Mouse (Mus musculus) CH12.LX (cell line): ENCODE measurements at regions not wholly inside any gene's neighbourhood (a gene's known extent, or its start where the extent isn't known, plus 50 kb on each side); places are given as distances from the start of the nearest gene placed in this dataset.

ENCODE experiments used
- DNase-seq: peaks from one replicate; pipeline ENCODE4 v3.0.0-alpha.2; 2013; ENCODE audit errors: extremely low read depth
- H3K27ac ChIP-seq: 2 replicates; pipeline ENCODE4 v1.5.1; 2012; ENCODE audit warnings: low read depth, mild to moderate bottlenecking, control low read depth, moderate library complexity; ENCODE audit not compliant: insufficient read depth
- H3K27me3 ChIP-seq: replicated peaks from 2 replicates; pipeline ENCODE3; 2012; ENCODE audit warnings: inconsistent platforms
- H3K36me3 ChIP-seq, 2 experiments: replicated peaks in 1 of 2; 2 replicates each; pipeline versions ENCODE3 to v1.6.1; 2012; ENCODE audit warnings: inconsistent platforms in 1 of 2, low read length in 1 of 2, mild to moderate bottlenecking in 1 of 2, mixed read lengths in 1 of 2, moderate library complexity in 1 of 2; ENCODE audit not compliant: control insufficient read depth in 1 of 2, insufficient read depth in 1 of 2
- H3K4me1 ChIP-seq, 2 experiments: 2 replicates each; pipeline ENCODE4 v1.6.1; 2012; ENCODE audit warnings: inconsistent platforms in 1 of 2, moderate library complexity in 1 of 2; ENCODE audit not compliant: insufficient read depth in 2 of 2, control insufficient read depth in 1 of 2
- H3K4me2 ChIP-seq: 2 replicates; pipeline ENCODE4 v1.6.1; 2012; ENCODE audit warnings: low read depth, mild to moderate bottlenecking, control low read depth; ENCODE audit not compliant: poor library complexity, insufficient read depth, severe bottlenecking
- H3K4me3 ChIP-seq, 3 experiments: fragments of 150-350 bp in 1 of 3; sonication (generic) in 1 of 3; replicated peaks in 1 of 3; 2 replicates each; pipeline versions ENCODE3 to v1.5.1; 2011 to 2012; ENCODE audit warnings: low read depth in 2 of 3, low read length in 2 of 3, mild to moderate bottlenecking in 2 of 3, moderate library complexity in 2 of 3, control low read depth in 1 of 3, improper control_type of control experiment in 1 of 3, inconsistent platforms in 1 of 3, mixed read lengths in 1 of 3; ENCODE audit not compliant: poor library complexity in 1 of 3
- H3K79me2 ChIP-seq: replicated peaks from 2 replicates; pipeline ENCODE4 v1.6.1; 2012; ENCODE audit warnings: mild to moderate bottlenecking, moderate library complexity; ENCODE audit not compliant: control insufficient read depth, poor library complexity, insufficient read depth, severe bottlenecking; ENCODE audit errors: extremely low read depth
- H3K9ac ChIP-seq: 2 replicates; pipeline ENCODE4 v1.6.1; 2012; ENCODE audit warnings: low read depth, mild to moderate bottlenecking, control low read depth, moderate library complexity; ENCODE audit not compliant: insufficient read depth
- H3K9me3 ChIP-seq: replicated peaks from 2 replicates; pipeline ENCODE3; 2012; ENCODE audit warnings: low read length, inconsistent platforms, mixed read lengths
- BHLHE40 ChIP-seq: IDR thresholded peaks from 2 replicates; pipeline ENCODE4 v1.6.1; 2011; ENCODE audit warnings: mild to moderate bottlenecking, low read depth, low read length, improper control_type of control experiment
- CTCF ChIP-seq, 2 experiments: IDR thresholded peaks in 1 of 2; conservative IDR thresholded peaks in 1 of 2; 2 replicates each; pipeline ENCODE4 v1.5.1; 2011 to 2012; ENCODE audit warnings: low read depth in 2 of 2, low read length in 2 of 2, improper control_type of control experiment in 1 of 2, inconsistent platforms in 1 of 2, mild to moderate bottlenecking in 1 of 2, moderate library complexity in 1 of 2
- E2F4 ChIP-seq: IDR thresholded peaks from 2 replicates; pipeline ENCODE4 v1.6.1; 2011; ENCODE audit warnings: low read depth, low read length, improper control_type of control experiment; ENCODE audit not compliant: insufficient replicate concordance
- ELF1 ChIP-seq: IDR thresholded peaks from 2 replicates; pipeline ENCODE4 v1.6.1; 2014; ENCODE audit warnings: low read depth, mild to moderate bottlenecking, inconsistent platforms, low read length, improper control_type of control experiment
- ETS1 ChIP-seq: conservative IDR thresholded peaks from 2 replicates; pipeline ENCODE4 v1.6.1; 2012; ENCODE audit warnings: low read depth, mild to moderate bottlenecking, inconsistent platforms, low read length, improper control_type of control experiment, moderate library complexity
- GABPA ChIP-seq: IDR thresholded peaks from 2 replicates; pipeline ENCODE4 v1.6.1; 2012; ENCODE audit warnings: low read depth, low read length, improper control_type of control experiment, inconsistent platforms; ENCODE audit not compliant: insufficient replicate concordance
- IRF4 ChIP-seq: IDR thresholded peaks from 2 replicates; pipeline ENCODE4 v1.6.1; 2014; ENCODE audit warnings: low read depth, mild to moderate bottlenecking, inconsistent platforms, low read length, improper control_type of control experiment
- JUN ChIP-seq: IDR thresholded peaks from 2 replicates; pipeline ENCODE4 v1.6.1; 2011; ENCODE audit warnings: low read depth, mild to moderate bottlenecking, low read length, improper control_type of control experiment, moderate library complexity; ENCODE audit not compliant: insufficient read depth
- KAT2A ChIP-seq: IDR thresholded peaks from 2 replicates; pipeline ENCODE4 v1.6.1; 2012; ENCODE audit warnings: low read length, improper control_type of control experiment, inconsistent platforms; ENCODE audit not compliant: insufficient replicate concordance
- MAX ChIP-seq: IDR thresholded peaks from 2 replicates; pipeline ENCODE4 v1.6.1; 2011; ENCODE audit warnings: low read length, improper control_type of control experiment
- PAX5 ChIP-seq: IDR thresholded peaks from 2 replicates; pipeline ENCODE4 v1.6.1; 2012; ENCODE audit warnings: low read length, inconsistent platforms, mixed read lengths
- POLR2A ChIP-seq: IDR thresholded peaks from 2 replicates; pipeline ENCODE4 v1.6.1; 2011; ENCODE audit warnings: low read depth, mild to moderate bottlenecking, improper control_type of control experiment, low read length
- RAD21 ChIP-seq: IDR thresholded peaks from 2 replicates; pipeline ENCODE4 v1.6.1; 2011; ENCODE audit warnings: low read depth, mild to moderate bottlenecking, low read length, improper control_type of control experiment, moderate library complexity
- RCOR1 ChIP-seq: conservative IDR thresholded peaks from 2 replicates; pipeline ENCODE4 v1.6.1; 2012; ENCODE audit warnings: low read depth, mild to moderate bottlenecking, inconsistent platforms, low read length, improper control_type of control experiment
- SMC3 ChIP-seq: IDR thresholded peaks from 2 replicates; pipeline ENCODE4 v1.6.1; 2011; ENCODE audit warnings: low read depth, low read length, improper control_type of control experiment
- TBP ChIP-seq: conservative IDR thresholded peaks from 2 replicates; pipeline ENCODE4 v1.6.1; 2011; ENCODE audit warnings: low read depth, low read length, improper control_type of control experiment
- UBTF ChIP-seq: IDR thresholded peaks from 2 replicates; pipeline ENCODE4 v1.6.1; 2012; ENCODE audit warnings: low read depth, mild to moderate bottlenecking, inconsistent platforms, low read length, improper control_type of control experiment, moderate library complexity
- ZKSCAN1 ChIP-seq: IDR thresholded peaks from 2 replicates; pipeline ENCODE4 v1.6.1; 2012; ENCODE audit warnings: low read depth, inconsistent platforms, low read length, improper control_type of control experiment, borderline replicate concordance
- ZMIZ1 ChIP-seq: IDR thresholded peaks from 2 replicates; pipeline ENCODE4 v1.6.1; 2012; ENCODE audit warnings: low read depth, mild to moderate bottlenecking, inconsistent platforms, low read length, improper control_type of control experiment
- dilution Hi-C: fragments of 300-500 bp; cut with MboI; formaldehyde crosslinking; loops from 2 replicates; pipeline ENCODE4 v1.14.3; 2020; ENCODE audit warnings: low sequenced_read_pairs; ENCODE audit not compliant: extremely low pct_unique_long_range_greater_than_20kb, extremely low pct_ligation_motif_present
- in situ Hi-C: fragments of 300-500 bp; cut with MboI; formaldehyde crosslinking; loops from 3 replicates; pipeline ENCODE4 v1.14.3; 2019; ENCODE audit warnings: low sequenced_read_pairs, low pct_ligation_motif_present, low pct_unique_long_range_greater_than_20kb, mixed read lengths

GRCm38 (mm10) chr7:70796038-70796760 lies 429.7 kb upstream of the Nr2f2 start:
- in situ Hi-C loops = no loop called here
- no peak overlapping the region for H3K9ac ChIP-seq

GRCm38 (mm10) chr7:70788902-70789796 lies 422.6 kb upstream of the Nr2f2 start:
- dilution Hi-C loops (no loop called here), in situ Hi-C loops (no loop called here)
- Histone ChIP-seq H3K4me3 (no peak overlapping the region), H3K4me2 (no peak overlapping the region), H3K27ac (no peak overlapping the region), H3K9me3 (peaks cover 52% of the 10 kb centered on the region), H3K36me3 (no peaks in the 10 kb centered on the region), H3K79me2 (no peaks in the 10 kb centered on the region), H3K9ac (no peak overlapping the region), H3K27me3 (no peaks in the 10 kb centered on the region)
- DNase-seq = no peak
- TF ChIP-seq TBP = no peak
- TF ChIP-seq RCOR1 = no peak
- no peak for TF ChIP-seq JUN
- TF ChIP-seq ETS1 = no peak
- no peak for TF ChIP-seq UBTF
- TF ChIP-seq IRF4 = no peak
- no peak for TF ChIP-seq E2F4
- no peak for TF ChIP-seq POLR2A
- TF ChIP-seq ZKSCAN1 = no peak
- no peak for TF ChIP-seq BHLHE40
- TF ChIP-seq KAT2A = no peak
- no peak for TF ChIP-seq ELF1
- TF ChIP-seq PAX5 = no peak
- no peak for TF ChIP-seq GABPA
- TF ChIP-seq SMC3 = no peak
- TF ChIP-seq MAX = no peak
- TF ChIP-seq ZMIZ1 = no peak
- no peak for TF ChIP-seq CTCF (conservative IDR thresholded peaks at IDR 0.05 in 1 of 2, IDR thresholded peaks at IDR 0.05 in 1 of 2; ENCODE audit: low read depth in 2 of 2, low read length in 2 of 2)
- TF ChIP-seq RAD21 = no peak
- TF ChIP-seq, all 38 proteins: peak for 0
- H3K4me1 ChIP-seq = no peaks in the 10 kb centered on the region

More at GRCm38 (mm10) chr7:70796038-70796760, 429.7 kb upstream of the Nr2f2 start:
- Histone ChIP-seq H3K79me2 (no peaks in the 10 kb centered on the region), H3K27ac (no peak overlapping the region), H3K4me2 (no peak overlapping the region), H3K27me3 (no peaks in the 10 kb centered on the region), H3K9me3 (peaks cover 57% of the 10 kb centered on the region), H3K4me3 (no peak overlapping the region), H3K36me3 (no peaks in the 10 kb centered on the region), H3K4me1 (no peaks in the 10 kb centered on the region)
- no peak for DNase-seq
- no peak for TF ChIP-seq IRF4
- no peak for TF ChIP-seq UBTF
- dilution Hi-C loops = no loop called here
